Mouse (Mus musculus): ENCODE results near the gene Pla2g4f. TPM values are rescaled to one million over a fixed set of nuclear protein-coding genes. Genes with fewer than 3 reads are reported as not detected.

Gene Pla2g4f
- polyA plus RNA-seq, 1 experiment from 2014 or later: 0.11 TPM

- Histone ChIP-seq H3K4me1 (ENCODE audit: insufficient read depth) (no peaks in the 10 kb centered on the region), H3K4me2 (no peak overlapping the region), H3K27me3 (ENCODE audit: insufficient read depth, low read length) (no peaks in the 10 kb centered on the region), H3K9me3 (ENCODE audit: low read depth, low read length) (no peaks in the 10 kb centered on the region), H3K9ac (no peak overlapping the region), H3K4me3 (ENCODE audit: low read depth, low read length) (no peak overlapping the region), H3K36me3 (ENCODE audit: insufficient read depth) (no peaks in the 10 kb centered on the region), H3K27ac (ENCODE audit: low read depth) (no peak overlapping the region)
- TF ChIP-seq CTCF (IDR thresholded peaks at IDR 0.05; ENCODE audit: low read depth): peak; percentile 19; the same call in 1 of the 2 replicates
- WGBS: 42% methylated on average over 3 of the region's 3 CpGs
- DNase-seq (no peak), ATAC-seq (ENCODE audit: insufficient read depth) (no peak)
Measured at GRCm38 (mm10) chr2:120281221-120281620, 32.7 kb downstream of the Pla2g4f start.

DNA sequence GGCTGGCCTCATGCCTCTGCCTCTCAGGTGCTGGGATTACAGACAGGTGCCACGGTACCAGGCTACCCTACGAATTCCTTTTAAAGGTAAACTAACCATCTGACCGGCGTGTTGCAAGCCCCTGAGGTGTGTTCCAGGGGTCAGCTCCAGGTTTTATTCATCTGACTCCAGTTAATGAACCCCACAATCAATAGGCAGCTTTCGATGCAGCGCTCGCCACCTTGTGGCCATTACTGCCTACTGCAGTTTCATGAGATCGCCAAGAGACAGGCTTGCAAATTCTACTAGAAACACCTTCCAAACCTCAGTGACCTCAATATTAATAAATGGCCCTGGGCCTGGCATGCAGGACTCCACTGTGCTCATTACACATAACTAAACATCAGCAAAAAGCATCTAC lies 34.0 kb downstream of the Pla2g4f start:
- TF ChIP-seq CTCF (IDR thresholded peaks at IDR 0.05; ENCODE audit: low read depth): peak; percentile 84
- Histone ChIP-seq H3K4me2 (no peak overlapping the region), H3K9me3 (ENCODE audit: low read depth, low read length) (no peaks in the 10 kb centered on the region), H3K9ac (no peak overlapping the region), H3K4me3 (ENCODE audit: low read depth, low read length) (no peak overlapping the region), H3K4me1 (ENCODE audit: insufficient read depth) (no peaks in the 10 kb centered on the region), H3K27ac (ENCODE audit: low read depth) (no peak overlapping the region), H3K27me3 (ENCODE audit: insufficient read depth, low read length) (no peaks in the 10 kb centered on the region), H3K36me3 (ENCODE audit: insufficient read depth) (no peaks in the 10 kb centered on the region)
- no peak for ATAC-seq (ENCODE audit: insufficient read depth)
- peak; percentile 77 for DNase-seq
- 12% methylated on average over 8 of the region's 8 CpGs for WGBS

GRCm38 (mm10) chr2:120276951-120277350 lies 37.0 kb downstream of the Pla2g4f start:
- 65% methylated on average over 4 of the region's 4 CpGs for WGBS
- Histone ChIP-seq H3K9me3 (ENCODE audit: low read depth, low read length) (no peaks in the 10 kb centered on the region), H3K27me3 (ENCODE audit: insufficient read depth, low read length) (no peaks in the 10 kb centered on the region), H3K27ac (ENCODE audit: low read depth) (no peak overlapping the region), H3K9ac (no peak overlapping the region), H3K4me1 (ENCODE audit: insufficient read depth) (no peaks in the 10 kb centered on the region), H3K4me3 (ENCODE audit: low read depth, low read length) (no peak overlapping the region), H3K4me2 (no peak overlapping the region), H3K36me3 (ENCODE audit: insufficient read depth) (no peaks in the 10 kb centered on the region)
- DNase-seq (no peak), ATAC-seq (ENCODE audit: insufficient read depth) (no peak)
- TF ChIP-seq CTCF (IDR thresholded peaks at IDR 0.05; ENCODE audit: low read depth): no peak

- Histone ChIP-seq H3K9ac (peak overlapping the region; percentile 20; the same call in 1 of the 2 replicates), H3K4me3 (ENCODE audit: low read depth, low read length) (no peak overlapping the region), H3K36me3 (ENCODE audit: insufficient read depth) (no peaks in the 10 kb centered on the region), H3K4me2 (peak overlapping the region; percentile 45; the same call in 1 of the 2 replicates), H3K4me1 (ENCODE audit: insufficient read depth) (no peaks in the 10 kb centered on the region), H3K27ac (ENCODE audit: low read depth) (no peak overlapping the region), H3K27me3 (ENCODE audit: insufficient read depth, low read length) (no peaks in the 10 kb centered on the region), H3K9me3 (ENCODE audit: low read depth, low read length) (no peaks in the 10 kb centered on the region)
- DNase-seq (peak; percentile 58), ATAC-seq (ENCODE audit: insufficient read depth) (peak; percentile 47; the same call in 1 of the 2 replicates)
- 1% methylated on average over 9 of the region's 9 CpGs for WGBS
- peak; percentile 56 for TF ChIP-seq CTCF (IDR thresholded peaks at IDR 0.05; ENCODE audit: low read depth)
Measured at GRCm38 (mm10) chr2:120268635-120269034, 45.3 kb downstream of the Pla2g4f start.

DNA sequence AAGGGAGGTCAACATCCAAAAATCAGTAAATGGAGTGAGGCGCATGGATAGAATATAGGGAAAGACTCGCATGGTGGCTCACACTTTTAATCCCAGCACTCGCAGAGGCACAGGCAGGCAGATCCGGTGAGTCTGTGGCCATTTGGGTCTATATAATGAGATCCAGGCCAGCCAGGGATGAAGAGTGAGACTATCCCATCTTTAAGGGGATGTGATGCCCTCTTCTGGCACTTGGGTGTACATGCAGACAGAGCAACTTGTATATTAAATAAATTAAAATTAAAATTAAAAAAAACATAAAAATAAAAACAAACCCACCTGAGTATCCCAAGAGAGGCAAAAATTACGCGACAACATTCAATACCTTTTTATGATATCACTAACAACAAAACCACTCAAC lies 48.4 kb downstream of the Pla2g4f start:
- DNase-seq (peak; percentile 39), ATAC-seq (ENCODE audit: insufficient read depth) (no peak)
- Histone ChIP-seq H3K9ac (no peak overlapping the region), H3K4me3 (ENCODE audit: low read depth, low read length) (no peak overlapping the region), H3K27ac (ENCODE audit: low read depth) (no peak overlapping the region), H3K4me2 (no peak overlapping the region), H3K36me3 (ENCODE audit: insufficient read depth) (no peaks in the 10 kb centered on the region), H3K4me1 (ENCODE audit: insufficient read depth) (no peaks in the 10 kb centered on the region), H3K27me3 (ENCODE audit: insufficient read depth, low read length) (no peaks in the 10 kb centered on the region), H3K9me3 (ENCODE audit: low read depth, low read length) (no peaks in the 10 kb centered on the region)
- 71% methylated on average over 6 of the region's 6 CpGs for WGBS
- peak; percentile 30; the same call in 1 of the 2 replicates for TF ChIP-seq CTCF (IDR thresholded peaks at IDR 0.05; ENCODE audit: low read depth)

DNA sequence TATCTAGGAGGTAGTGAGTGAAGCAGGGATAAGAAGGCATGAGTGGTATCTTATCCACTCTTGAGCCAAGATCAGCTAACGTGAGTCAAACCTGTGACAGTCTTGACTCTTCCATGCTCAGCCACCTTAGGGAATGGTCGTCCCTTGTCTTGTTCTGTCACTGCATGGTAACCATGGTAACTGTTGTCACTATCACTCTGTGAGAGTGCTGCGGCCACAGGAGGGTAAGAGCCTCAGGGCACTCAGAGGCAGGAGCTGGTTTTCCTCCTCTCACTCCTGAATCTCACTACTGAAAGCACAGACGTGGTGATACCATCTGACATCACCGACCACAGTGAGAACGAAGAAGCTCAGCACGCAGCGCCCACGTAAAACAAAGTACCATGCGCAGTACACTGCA lies 49.1 kb downstream of the Pla2g4f start:
- Histone ChIP-seq H3K4me3 (ENCODE audit: low read depth, low read length) (no peak overlapping the region), H3K4me2 (no peak overlapping the region), H3K9me3 (ENCODE audit: low read depth, low read length) (no peaks in the 10 kb centered on the region), H3K4me1 (ENCODE audit: insufficient read depth) (no peaks in the 10 kb centered on the region), H3K27ac (ENCODE audit: low read depth) (no peak overlapping the region), H3K9ac (no peak overlapping the region), H3K27me3 (ENCODE audit: insufficient read depth, low read length) (no peaks in the 10 kb centered on the region), H3K36me3 (ENCODE audit: insufficient read depth) (no peaks in the 10 kb centered on the region)
- 57% methylated on average over 10 of the region's 10 CpGs for WGBS
- DNase-seq: no peak
- no peak for TF ChIP-seq CTCF (IDR thresholded peaks at IDR 0.05; ENCODE audit: low read depth)
- ATAC-seq (ENCODE audit: insufficient read depth): no peak

DNA sequence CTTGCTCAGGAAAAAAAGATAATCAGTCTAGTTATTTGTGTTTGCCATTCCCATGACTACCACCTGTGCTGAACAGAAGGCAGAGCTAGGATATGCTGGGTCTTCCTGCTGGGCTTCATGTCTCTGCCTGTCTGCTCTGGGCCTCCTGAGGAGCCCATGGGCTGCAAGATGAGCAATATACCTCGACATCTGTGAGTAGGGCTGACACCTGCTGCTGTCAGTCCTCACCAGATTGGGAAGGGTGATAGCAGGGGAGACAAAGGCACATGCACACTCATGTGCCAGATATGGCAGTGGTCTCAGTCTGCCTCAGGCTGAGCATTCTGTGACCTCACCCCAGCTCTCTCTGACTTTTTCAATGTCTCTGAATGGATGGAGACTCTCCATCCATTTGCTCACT lies 51.1 kb downstream of the Pla2g4f start:
- 25% methylated on average over 1 of the region's 1 CpGs for WGBS
- TF ChIP-seq CTCF (IDR thresholded peaks at IDR 0.05; ENCODE audit: low read depth): no peak

GRCm38 (mm10) chr2:120261346-120261745 lies 52.6 kb downstream of the Pla2g4f start:
- Histone ChIP-seq H3K27me3 (ENCODE audit: insufficient read depth, low read length) (no peaks in the 10 kb centered on the region), H3K4me3 (ENCODE audit: low read depth, low read length) (no peak overlapping the region), H3K4me2 (no peak overlapping the region), H3K4me1 (ENCODE audit: insufficient read depth) (no peaks in the 10 kb centered on the region), H3K9ac (no peak overlapping the region), H3K9me3 (ENCODE audit: low read depth, low read length) (no peaks in the 10 kb centered on the region), H3K27ac (ENCODE audit: low read depth) (no peak overlapping the region), H3K36me3 (ENCODE audit: insufficient read depth) (no peaks in the 10 kb centered on the region)
- ATAC-seq (ENCODE audit: insufficient read depth): no peak
- WGBS: 59% methylated on average over 3 of the region's 3 CpGs
- no peak for TF ChIP-seq CTCF (IDR thresholded peaks at IDR 0.05; ENCODE audit: low read depth)
- DNase-seq: no peak

More for the DNA sequence above, 51.1 kb downstream of the Pla2g4f start:
- DNase-seq (no peak), ATAC-seq (ENCODE audit: insufficient read depth) (no peak)
- no peak overlapping the region for H3K4me2 ChIP-seq
- H3K4me3 ChIP-seq (ENCODE audit: low read depth, low read length): no peak overlapping the region
- no peak overlapping the region for H3K9ac ChIP-seq
- no peaks in the 10 kb centered on the region for H3K9me3 ChIP-seq (ENCODE audit: low read depth, low read length)
- H3K27me3 ChIP-seq (ENCODE audit: insufficient read depth, low read length): no peaks in the 10 kb centered on the region
- no peak overlapping the region for H3K27ac ChIP-seq (ENCODE audit: low read depth)
- no peaks in the 10 kb centered on the region for H3K4me1 ChIP-seq (ENCODE audit: insufficient read depth)
- no peaks in the 10 kb centered on the region for H3K36me3 ChIP-seq (ENCODE audit: insufficient read depth)

Data from lung, embryonic 14.5 days (tissue).